Mouse (Mus musculus) inflammation-experienced regulatory T-cells, adult 16 weeks (primary cell): ENCODE measurements around the gene Maf. TPM values are rescaled to one million over a fixed set of nuclear protein-coding genes. Genes with fewer than 3 reads are reported as not detected.

ENCODE experiments used
- polyA plus RNA-seq: library from polyadenylated mRNA; unstranded; fragments of 100-300 nt; shearing (Covaris generic); gene quantifications from one replicate; pipeline ENCODE4 v1.2.1, GENCODE M21; 2017

Gene Maf
- polyA plus RNA-seq: 44.3 TPM

GRCm38 (mm10) chr8:115707731-115708590 lies at the start of gene Maf:
Gene Maf (minus strand): TSS chr8:115707794.

